Mouse (Mus musculus) embryonic fibroblast, embryonic 13.5 days (primary cell): ENCODE data around the gene Myl4.

Experiments
- CTCF ChIP-seq: IDR thresholded peaks from 2 replicates; pipeline ENCODE4 v1.5.1; 2011; ENCODE audit warnings: mild to moderate bottlenecking, control low read depth, low read length, moderate library complexity, borderline replicate concordance; ENCODE audit not compliant: insufficient read depth
- POLR2A ChIP-seq: IDR thresholded peaks from 2 replicates; pipeline ENCODE4 v1.6.1; 2011; ENCODE audit warnings: low read depth, mild to moderate bottlenecking, control low read depth, low read length, moderate library complexity

DNA sequence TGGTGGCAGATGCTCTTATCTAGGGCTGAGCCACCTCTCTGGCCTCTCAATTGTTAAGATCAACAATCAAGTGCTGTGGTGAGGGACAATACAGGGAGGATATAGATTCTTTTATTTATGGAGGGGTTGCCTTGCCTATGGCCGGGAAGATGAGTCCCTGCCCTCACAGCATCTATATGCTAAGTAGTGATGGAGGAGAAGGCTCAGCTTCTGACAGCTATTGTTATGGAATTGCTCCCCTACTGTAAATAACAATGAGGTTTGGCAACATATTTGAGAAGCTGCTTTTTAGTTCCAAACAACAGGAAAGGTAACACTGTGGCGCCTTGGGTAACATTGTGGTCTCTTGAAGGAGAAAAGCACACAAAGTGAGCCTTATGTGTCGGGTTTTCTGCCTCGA is 50.2 kb downstream of the Myl4 start:
- TF ChIP-seq POLR2A (no peak), CTCF (no peak)
